In the genomic region with DNA sequence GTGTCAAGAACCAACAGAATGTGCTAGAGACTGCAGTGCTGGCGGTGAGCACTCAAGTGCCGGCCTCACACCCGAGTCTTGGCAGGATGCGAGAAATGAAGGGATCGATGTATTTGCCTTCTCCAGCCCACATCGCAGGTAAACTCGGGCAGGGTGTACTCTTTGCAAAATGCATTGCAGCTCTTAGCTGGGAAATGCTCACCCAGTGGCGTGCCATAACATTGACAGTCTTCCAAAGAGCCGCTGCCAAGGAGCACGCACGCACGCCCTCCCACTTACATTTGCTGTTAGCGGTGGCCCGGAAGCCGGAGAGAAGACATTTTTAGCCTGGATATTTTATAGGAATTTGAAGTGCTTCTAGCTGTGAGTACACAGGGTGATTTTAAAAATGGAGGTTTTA, we compare ENCODE assay signal across 11 mouse cellular contexts.
A peak's percentile ranks its signal among the peaks of the same experiment; 100 is the strongest.
DNase-seq lines count a peak whose midpoint lies in the region.
"Had no signal": no experiment of that assay in that cellular context is flagged by ENCODE, and none has a peak within 500 bp of the region (broad histone marks: within the 10 kb centered on the region; RNA-seq: fewer than 3 reads in every experiment).

No protein-coding gene starts in this region.

- peak; percentile 15 to 36 for DNase-seq in layer of hippocampus, postnatal 14 days (ENCODE audit: low spot score in 2 of 2)
- no peak for DNase-seq in layer of hippocampus, adult 8-10 months (ENCODE audit: low spot score in 2 of 2)
- peak; percentile 72 to 77 for DNase-seq in cerebellum, postnatal 25 days
- DNase-seq in frontal cortex, postnatal 36 days (ENCODE audit: low spot score in 2 of 2), result peak; percentile 52 to 66
- peak; percentile 35 to 43 for DNase-seq in right cerebral cortex, adult 2 months (ENCODE audit: low spot score in 2 of 2)
- DNase-seq in liver, result no peak
- no peak for DNase-seq in gastrocnemius, postnatal 10 days
- DNase-seq in thymus, postnatal 10 days (ENCODE audit: low spot score in 2 of 2), result no peak
- DNase-seq: gastrocnemius, adult 2 months; kidney, postnatal 36 days; lung, postnatal 36 days had no signal

Comparison
In these comparisons a context has a peak if more than half of its experiments do, and no peak if none do; other contexts are left out.
1. DNase-seq: peak in layer of hippocampus, postnatal 14 days (2 of 2), cerebellum, postnatal 25 days (2 of 2), frontal cortex, postnatal 36 days (2 of 2) and right cerebral cortex, adult 2 months (2 of 2); none in layer of hippocampus, adult 8-10 months (0 of 2), liver (single experiment), gastrocnemius, postnatal 10 days (single experiment) and thymus, postnatal 10 days (0 of 2).